Mouse (Mus musculus): ENCODE data around the gene Strn. TPM values are rescaled to one million over a fixed set of nuclear protein-coding genes. Genes with fewer than 3 reads are reported as not detected.

The Strn gene
- total RNA-seq, 2 experiments from 2014 or later, result 21.7 to 25.9 TPM

DNA sequence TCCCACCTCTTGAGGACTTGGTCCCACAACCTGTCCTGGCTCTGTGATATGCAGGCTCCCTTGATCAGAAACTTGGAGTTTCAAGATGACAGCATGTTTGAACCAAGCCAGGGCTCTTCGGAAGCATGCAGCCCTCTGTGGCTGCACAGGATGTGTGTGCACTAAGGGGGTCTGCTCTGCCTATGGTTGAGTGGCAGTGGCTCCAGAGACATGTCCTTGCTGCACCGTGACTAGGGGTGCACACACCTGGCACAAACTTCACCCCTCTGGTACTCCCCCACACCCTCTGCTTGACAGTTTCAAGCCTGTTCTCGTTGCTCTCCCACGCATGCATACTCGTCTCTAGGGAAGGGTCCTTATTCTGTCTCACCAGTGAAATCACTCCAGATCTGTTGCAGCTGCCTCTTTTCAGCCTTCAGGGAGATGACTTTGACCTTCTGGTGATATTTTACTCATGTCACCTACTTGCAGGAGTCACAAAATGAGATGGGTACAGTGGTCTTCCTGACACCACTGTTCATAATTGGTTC, 118.8 kb downstream of the Strn start:
- no peak for DNase-seq

DNA sequence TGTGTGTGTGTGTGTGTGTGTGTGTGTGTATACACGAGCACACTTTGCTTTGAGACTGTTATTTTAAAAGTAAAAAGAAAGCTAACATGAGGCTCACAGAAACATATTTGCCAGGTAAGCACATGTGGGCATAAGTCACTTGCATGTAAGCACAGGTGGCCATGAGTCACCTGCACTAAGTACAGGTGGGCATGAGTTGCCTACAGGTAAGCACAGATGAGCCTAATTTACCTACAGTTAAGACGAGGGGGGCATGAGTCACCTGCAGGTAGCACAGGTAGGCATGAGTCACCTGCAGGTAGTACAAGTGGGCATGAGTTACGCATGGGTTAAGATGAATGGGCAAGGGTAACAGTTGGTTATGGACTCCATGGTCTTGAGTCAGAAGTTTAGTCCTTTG, 121.9 kb downstream of the Strn start:
- no peak for DNase-seq

DNA sequence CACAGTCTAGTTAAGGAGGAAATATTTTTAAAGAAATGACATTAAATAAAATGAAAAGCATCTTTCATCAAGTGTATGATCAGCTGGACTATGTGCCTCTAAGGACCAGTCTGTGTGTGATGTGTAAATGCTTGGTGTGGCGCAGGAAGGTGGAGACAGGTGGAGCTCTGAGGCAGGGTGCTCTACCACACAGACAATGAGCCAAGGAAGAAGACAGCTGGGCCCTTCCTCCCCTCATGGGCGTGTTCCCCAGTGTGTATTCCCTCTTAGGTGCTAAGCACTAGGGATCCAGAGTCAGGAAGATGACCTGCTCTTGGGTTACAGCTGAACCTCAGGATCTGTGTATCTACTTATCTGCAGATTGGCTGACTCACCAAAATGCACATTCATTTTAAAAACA, 122.5 kb downstream of the Strn start:
- no peak for DNase-seq

DNA sequence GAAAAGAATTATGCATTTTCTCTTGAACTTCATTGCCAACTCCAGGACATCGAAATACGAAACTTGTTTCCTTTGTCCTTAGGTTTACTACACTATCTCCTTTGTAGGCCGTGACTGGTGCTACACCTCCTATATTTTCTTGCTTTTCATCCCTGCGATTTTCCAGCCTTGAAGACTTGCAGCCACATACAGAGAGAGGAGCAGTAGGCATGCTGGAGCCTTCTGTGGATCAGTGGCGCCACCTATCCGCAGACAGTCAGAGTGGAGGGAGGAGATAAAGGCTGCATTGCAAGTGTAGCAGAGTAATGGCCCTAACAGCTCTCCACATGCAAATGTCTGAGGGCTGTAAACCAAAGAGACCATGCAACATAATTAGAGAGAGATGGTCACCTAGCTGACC, 125.9 kb downstream of the Strn start:
- peak; percentile 17 to 33 for DNase-seq

DNA sequence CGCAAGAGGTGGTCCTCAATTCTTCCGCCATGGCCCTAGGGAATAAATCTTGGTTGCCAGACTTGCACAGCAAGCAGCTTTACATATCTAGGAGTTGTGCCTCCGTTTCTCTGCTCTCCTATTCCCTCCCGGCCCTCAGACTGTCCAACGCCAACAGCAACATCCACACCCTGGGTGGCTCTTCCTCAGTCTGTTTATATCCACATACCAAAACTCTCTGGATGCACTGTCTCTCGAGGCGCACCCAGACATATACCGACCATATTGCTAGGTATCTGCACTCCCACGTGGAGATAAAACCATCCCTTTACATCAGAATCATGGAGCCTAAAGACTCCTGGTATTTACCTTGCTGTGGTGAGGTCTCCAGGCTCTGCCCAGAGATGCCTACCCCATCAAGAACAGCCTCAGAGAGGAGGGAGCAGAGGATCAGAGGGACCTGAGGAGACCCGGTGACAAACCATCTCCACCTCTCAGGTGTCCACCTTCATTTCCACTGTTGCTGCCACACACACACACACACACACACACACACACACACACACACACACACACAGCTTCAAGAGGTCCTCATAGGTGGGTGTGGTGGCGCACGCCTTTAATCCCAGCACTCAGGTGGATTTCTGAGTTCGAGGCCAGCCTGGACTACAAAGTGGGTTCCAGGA, 127.7 kb downstream of the Strn start:
- no peak for DNase-seq

DNA sequence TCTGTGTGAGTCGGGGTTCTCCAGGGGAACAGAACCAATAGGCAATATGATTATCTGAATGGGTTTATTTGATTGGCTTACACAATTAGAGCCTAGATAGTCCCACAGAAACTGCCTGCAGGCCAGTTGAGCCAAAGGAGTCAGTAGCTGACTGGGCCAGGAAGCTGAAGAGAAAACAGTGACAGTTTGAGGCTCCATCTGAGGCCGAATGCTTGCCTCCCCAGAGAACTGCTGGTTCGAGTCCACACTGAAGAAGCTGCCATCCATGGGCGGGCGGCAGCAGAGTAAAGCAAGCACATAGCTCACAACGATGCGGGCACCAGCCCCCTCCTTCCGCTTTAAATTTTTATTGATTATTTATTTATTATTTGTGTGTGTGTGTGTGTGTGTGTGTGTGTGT, 128.3 kb downstream of the Strn start:
- DNase-seq, result no peak

DNA sequence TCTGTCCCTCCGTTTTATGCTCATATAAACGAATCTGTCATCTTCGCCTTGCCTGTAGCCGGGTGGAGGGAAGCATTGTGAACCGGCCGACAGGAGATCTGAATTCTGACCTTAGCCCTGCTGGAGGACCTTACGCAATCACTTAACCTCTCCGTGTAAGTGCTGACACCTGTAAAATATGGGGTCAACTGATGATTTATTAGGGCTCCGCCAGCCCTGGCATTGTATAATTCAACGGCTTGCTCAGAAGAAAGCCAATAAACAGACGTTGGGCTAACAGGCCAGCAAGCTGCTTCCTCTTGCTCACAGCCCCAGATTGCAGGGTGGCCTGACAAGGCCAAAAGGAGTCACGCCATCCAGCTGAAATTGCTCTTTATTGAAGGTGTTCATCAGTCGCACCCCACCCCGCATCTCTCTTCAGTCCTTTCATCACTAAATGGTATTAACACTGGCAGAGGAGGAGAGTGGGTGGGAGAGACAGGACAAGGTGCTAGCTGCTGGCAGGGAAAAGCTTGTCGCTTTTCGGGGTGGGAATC, 128.8 kb downstream of the Strn start:
- DNase-seq, result no peak

DNA sequence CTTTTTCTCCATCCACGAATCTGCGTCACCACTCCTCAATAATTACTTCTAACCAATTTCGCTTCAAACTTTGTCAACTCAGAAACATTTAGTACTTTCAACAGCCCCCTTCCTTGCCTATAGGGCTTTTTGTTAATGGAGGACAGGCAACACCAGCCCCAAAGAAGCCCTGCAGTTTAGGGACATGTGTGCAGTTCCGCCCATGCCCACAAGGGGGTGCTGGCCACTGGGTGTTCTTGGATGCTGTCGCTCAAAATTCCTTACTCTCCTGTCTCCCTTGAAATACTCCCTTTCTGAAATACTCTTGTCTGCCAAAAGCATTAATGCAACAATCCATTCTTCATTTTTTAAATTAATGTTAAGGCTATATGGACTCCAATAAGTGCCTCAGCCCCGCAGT, 132.6 kb downstream of the Strn start:
- peak; percentile 60 to 74 for DNase-seq

DNA sequence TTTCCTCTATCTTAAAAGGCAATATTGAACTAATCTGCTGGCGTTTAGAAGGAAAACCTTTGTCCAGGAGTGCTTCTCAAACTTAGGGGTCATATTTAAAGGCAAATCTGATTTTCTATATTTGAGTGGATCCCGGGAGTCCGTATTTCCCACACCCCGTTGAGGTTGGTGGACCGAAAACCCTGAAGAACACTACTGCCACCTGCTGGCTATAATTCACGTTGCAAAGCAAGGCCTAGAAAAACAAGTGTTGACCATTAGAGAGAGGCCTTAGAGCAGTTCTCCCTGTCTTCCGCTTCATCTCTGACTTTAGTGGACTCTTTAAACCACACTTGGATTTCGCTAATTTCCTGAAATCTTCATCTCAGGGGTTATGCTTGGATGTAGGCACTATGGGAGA, 133.1 kb downstream of the Strn start:
- DNase-seq, result peak; percentile 65 to 78

DNA sequence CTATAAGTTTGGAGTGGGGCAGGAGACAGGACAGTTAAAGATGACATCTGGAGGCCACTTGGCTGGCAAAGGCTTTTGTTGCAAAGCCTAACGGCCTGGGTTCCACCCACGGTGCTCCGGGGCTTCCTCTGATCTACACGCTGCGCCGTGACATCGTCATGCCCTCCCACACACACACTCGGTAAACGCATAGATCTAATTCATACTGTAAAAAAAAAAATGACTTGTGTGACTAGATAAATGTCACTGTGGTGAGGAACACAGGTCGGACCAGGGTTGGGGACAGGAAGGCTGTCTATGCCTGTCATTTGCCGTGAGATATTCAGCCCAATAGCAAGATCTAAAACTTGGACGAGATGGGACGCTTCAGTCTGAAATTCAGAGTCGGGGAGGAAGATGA, 134.7 kb downstream of the Strn start:
- no peak for DNase-seq

DNA sequence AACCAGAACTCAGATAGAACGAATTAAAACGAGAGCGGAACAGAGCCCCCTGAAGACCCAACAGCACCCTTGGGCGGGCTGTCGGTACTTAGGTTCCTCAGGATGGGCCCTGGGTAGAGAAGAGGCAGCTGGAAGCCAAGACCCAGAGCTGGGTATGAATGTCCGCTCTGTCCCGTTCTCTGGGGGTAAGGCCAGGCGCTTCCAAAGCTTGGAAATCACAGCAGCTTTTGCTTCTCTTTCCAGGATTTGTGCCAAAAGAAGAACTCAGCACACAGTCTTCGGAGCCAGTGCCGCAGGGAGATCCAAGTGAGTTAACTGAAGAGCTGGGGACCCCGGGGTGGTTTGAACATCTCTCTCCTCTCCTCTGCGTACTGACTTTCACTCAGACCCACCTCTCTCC, 135.4 kb downstream of the Strn start:
- DNase-seq, result no peak

DNA sequence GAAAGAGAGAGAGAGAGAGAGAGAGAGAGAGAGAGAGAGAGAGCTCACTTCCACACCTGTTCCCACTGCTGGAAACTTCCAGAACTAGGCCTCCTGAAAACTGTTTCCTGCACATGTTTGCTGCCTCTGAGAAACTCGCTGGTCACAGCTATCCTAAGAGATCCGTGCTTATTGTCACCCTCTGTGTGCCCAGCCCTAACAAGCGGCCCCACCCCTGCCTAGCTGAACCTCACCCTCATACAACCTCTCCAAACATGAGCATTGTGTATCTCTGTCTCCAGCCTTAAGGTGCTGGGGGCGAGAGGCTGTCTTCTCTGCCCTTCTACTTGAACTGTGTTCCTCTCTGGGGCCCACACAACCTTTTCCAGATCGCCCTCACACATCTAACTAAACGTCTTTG, 136.0 kb downstream of the Strn start:
- no peak for DNase-seq

Other genes with a start within 250 kb of the Strn start
- gene Vit, start 229.1 kb downstream of the Strn start, total RNA-seq (2021), result 1 to 10 TPM; 1.7 to 2.4 TPM
- gene Heatr5b, start 98.2 kb upstream of the Strn start, total RNA-seq (2021), result 10 to 100 TPM; 37.3 to 38.3 TPM
- 10 to 100 TPM; 26.5 to 28.3 TPM for gene Gpatch11, start 98.4 kb upstream of the Strn start, total RNA-seq (2021)
- 10 to 100 TPM; 29.3 to 33.2 TPM for gene Eif2ak2, start 145.4 kb upstream of the Strn start, total RNA-seq (2021)
- not detected for gene Sult6b1, start 169.8 kb upstream of the Strn start, total RNA-seq (2021)
- 10 to 100 TPM; 30.0 to 44.4 TPM for gene Cebpzos, start 179.3 kb upstream of the Strn start, total RNA-seq (2021)
- gene Cebpz, start 199.9 kb upstream of the Strn start, total RNA-seq (2021), result 10 to 100 TPM; 45.6 to 51.1 TPM
- gene Ndufaf7, start 199.9 kb upstream of the Strn start, total RNA-seq (2021), result 10 to 100 TPM; 37.0 to 44.1 TPM